Mouse (Mus musculus) right cerebral cortex, postnatal 10 days (tissue): Measurements from ENCODE around the gene Slc2a1.
A peak's percentile ranks its signal among the peaks of the same experiment; 100 is the strongest.

Experiments
- DNase-seq, 2 experiments: peaks; one replicate each; pipeline ENCODE4 v3.0.0; 2021; ENCODE audit warnings: low spot score in 2 of 2

Slc2a1 gene

GRCm38 (mm10) chr4:119129096-119129495 is 20.6 kb downstream of the Slc2a1 start:
- DNase-seq: no peak

GRCm38 (mm10) chr4:119131189-119131910 is 22.8 kb downstream of the Slc2a1 start:
- DNase-seq: no peak

- no peak for DNase-seq
These were observed 24.8 kb downstream of the Slc2a1 start for GRCm38 (mm10) chr4:119133306-119133705.

GRCm38 (mm10) chr4:119133860-119134259 is 25.3 kb downstream of the Slc2a1 start:
- no peak for DNase-seq

- DNase-seq: no peak
These were observed 28.8 kb downstream of the Slc2a1 start for GRCm38 (mm10) chr4:119137313-119137712.

GRCm38 (mm10) chr4:119138171-119138570 is 29.7 kb downstream of the Slc2a1 start:
- peak; percentile 86 for DNase-seq

- no peak for DNase-seq
These were observed 30.3 kb downstream of the Slc2a1 start for GRCm38 (mm10) chr4:119138776-119139175.

GRCm38 (mm10) chr4:119140126-119140525 is 31.6 kb downstream of the Slc2a1 start:
- no peak for DNase-seq

GRCm38 (mm10) chr4:119141191-119141590 is 32.7 kb downstream of the Slc2a1 start:
- DNase-seq: no peak

- peak; percentile 79 to 81 for DNase-seq
These were observed 33.8 kb downstream of the Slc2a1 start for GRCm38 (mm10) chr4:119142230-119142871.

- DNase-seq: no peak
These were observed 38.3 kb downstream of the Slc2a1 start for GRCm38 (mm10) chr4:119146816-119147215.

GRCm38 (mm10) chr4:119147347-119147746 is 38.8 kb downstream of the Slc2a1 start:
- DNase-seq: no peak

GRCm38 (mm10) chr4:119148741-119149140 is 40.2 kb downstream of the Slc2a1 start:
- no peak for DNase-seq

- DNase-seq: peak in 1 of 2 experiments; percentile 66
These were observed 48.7 kb downstream of the Slc2a1 start for GRCm38 (mm10) chr4:119157186-119157585.

- no peak for DNase-seq
These were observed 49.4 kb downstream of the Slc2a1 start for GRCm38 (mm10) chr4:119157891-119158290.

- DNase-seq: no peak
These were observed 52.8 kb downstream of the Slc2a1 start for GRCm38 (mm10) chr4:119161358-119161757.

GRCm38 (mm10) chr4:119162990-119163389 is 54.5 kb downstream of the Slc2a1 start:
- no peak for DNase-seq

- DNase-seq: no peak
These were observed 57.4 kb downstream of the Slc2a1 start for GRCm38 (mm10) chr4:119165916-119166315.

GRCm38 (mm10) chr4:119167068-119167467 is 58.6 kb downstream of the Slc2a1 start:
- DNase-seq: no peak

GRCm38 (mm10) chr4:119167663-119168062 is 59.2 kb downstream of the Slc2a1 start:
- DNase-seq: peak; percentile 88 to 91

- DNase-seq: no peak
These were observed 64.6 kb downstream of the Slc2a1 start for GRCm38 (mm10) chr4:119172919-119173650.

- peak; percentile 96 to 99 for DNase-seq
These were observed 65.4 kb downstream of the Slc2a1 start, which contains the start of gene Zfp691 for GRCm38 (mm10) chr4:119173851-119174453. Gene Zfp691, minus strand, starts transcription at chr4:119174195.
